Mouse (Mus musculus) embryonic fibroblast, embryonic 13.5 days (primary cell): ENCODE results near the gene Anks1.

Experiments
- CTCF ChIP-seq: IDR thresholded peaks from 2 replicates; pipeline ENCODE4 v1.5.1; 2011; ENCODE audit warnings: mild to moderate bottlenecking, control low read depth, low read length, moderate library complexity, borderline replicate concordance; ENCODE audit not compliant: insufficient read depth
- POLR2A ChIP-seq: IDR thresholded peaks from 2 replicates; pipeline ENCODE4 v1.6.1; 2011; ENCODE audit warnings: low read depth, mild to moderate bottlenecking, control low read depth, low read length, moderate library complexity

- TF ChIP-seq CTCF (no peak), POLR2A (no peak)
Measured at GRCm38 (mm10) chr17:28074486-28074885, 165.4 kb downstream of the Anks1 start.
